Mouse (Mus musculus): ENCODE measurements around the gene Gp1bb.

The Gp1bb gene

DNA sequence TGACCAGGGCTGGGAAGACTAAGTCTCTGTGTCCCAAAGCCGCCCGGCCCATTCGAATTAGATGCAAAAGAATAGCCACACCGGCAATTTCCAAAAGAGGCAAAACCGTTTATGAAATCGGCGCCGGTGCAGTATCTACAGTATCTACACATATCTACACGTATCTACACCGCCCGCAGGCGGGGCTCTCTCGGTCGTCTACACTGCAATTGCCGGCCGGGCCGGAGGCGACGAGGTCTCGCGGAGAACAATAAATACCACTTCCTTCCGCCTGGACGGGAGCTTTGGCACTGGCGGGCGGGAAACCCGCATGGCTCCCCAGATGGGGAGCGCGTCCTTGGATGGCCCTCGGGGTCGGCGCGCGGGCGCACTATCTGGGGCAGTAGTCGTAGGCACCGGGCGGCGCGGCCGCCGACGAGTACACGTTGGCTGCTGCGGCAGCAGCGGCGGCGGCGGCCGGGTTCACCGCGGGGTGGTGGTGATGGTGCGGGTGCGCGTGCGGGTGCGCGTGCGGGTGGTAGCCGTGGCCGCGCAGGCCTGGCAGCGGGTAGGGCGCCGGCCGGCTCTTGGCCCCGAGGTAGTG is 40.5 kb downstream of the Gp1bb start:
- no peak for DNase-seq (ENCODE audit: low read depth, low spot score)

DNA sequence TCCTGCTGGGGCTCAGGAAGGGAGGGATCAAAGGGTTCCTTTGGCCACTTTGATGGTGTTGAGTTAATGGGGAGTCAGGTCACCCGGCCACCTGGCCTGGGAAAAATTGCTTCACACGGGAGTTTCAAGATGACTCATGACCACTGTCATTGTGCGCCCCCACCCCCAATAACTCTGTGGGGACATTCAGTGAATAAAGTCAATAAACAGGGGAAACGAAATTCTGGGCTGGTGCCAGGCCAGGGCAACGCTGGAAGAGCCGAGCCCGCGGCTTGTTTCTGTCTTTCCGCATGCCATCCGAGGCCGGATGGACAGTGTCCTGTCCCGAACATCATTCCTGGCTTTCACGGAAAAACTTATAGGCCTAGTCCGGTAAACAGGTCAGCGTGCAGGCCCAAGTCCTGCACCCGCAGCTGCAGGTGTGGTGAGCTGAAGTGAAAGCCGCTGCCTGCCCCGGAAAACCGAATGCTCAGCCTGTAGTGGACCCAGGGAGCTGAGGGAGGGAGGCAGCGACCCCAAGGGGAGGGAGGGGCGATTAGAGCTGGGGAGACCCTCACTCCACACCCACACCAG is 41.1 kb downstream of the Gp1bb start:
- DNase-seq (ENCODE audit: low read depth, low spot score) = no peak

- DNase-seq (ENCODE audit: low read depth, low spot score) = no peak
Observed at GRCm38 (mm10) chr16:18580389-18580788, 41.8 kb downstream of the Gp1bb start.

- DNase-seq (ENCODE audit: low read depth, low spot score) = no peak
Observed at GRCm38 (mm10) chr16:18577599-18578160, 44.5 kb downstream of the Gp1bb start.

DNA sequence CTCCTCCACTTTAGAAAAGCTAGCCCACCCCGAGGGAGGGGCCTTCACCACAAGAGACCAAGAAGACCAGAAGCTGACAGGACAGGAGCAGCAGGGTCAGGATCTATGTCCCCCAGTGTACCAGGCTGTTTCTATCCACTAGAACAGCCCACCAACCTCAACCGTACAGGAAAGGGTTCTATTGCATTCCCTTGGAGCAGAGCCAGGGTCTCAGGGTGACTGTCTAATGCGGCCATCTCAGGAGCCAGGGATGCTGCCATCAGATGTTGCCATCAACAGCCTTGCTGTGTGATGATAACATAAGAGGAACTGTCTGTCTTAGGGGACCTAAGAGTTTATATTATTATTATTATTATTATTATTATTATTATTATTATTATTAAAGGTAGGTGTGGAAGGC is 45.1 kb downstream of the Gp1bb start:
- DNase-seq (ENCODE audit: low read depth, low spot score) = no peak

GRCm38 (mm10) chr16:18574196-18574595 is 48.0 kb downstream of the Gp1bb start:
- DNase-seq (ENCODE audit: low read depth, low spot score) = no peak

All from retina, adult 2 months (tissue).